Mouse (Mus musculus) liver, embryonic 13.5 days (tissue): Measurements from ENCODE around the gene Lamb1. TPM values are rescaled to one million over a fixed set of nuclear protein-coding genes. Genes with fewer than 3 reads are reported as not detected.

Experiments used
- ATAC-seq: fragments of 200-750 bp; cut with Nextera tagmentation; 2 replicates; pipeline ENCODE4 v1.8.0; 2017; ENCODE audit warnings: low read depth, mild to moderate bottlenecking, moderate number of reproducible peaks, moderate library complexity
- DNase-seq: peaks from one replicate; pipeline ENCODE4 v3.0.0; 2022
- H3K27ac ChIP-seq: fragments of 300-500 bp; sonication (generic); 2 replicates; pipeline ENCODE4 v1.5.1; 2015; ENCODE audit warnings: moderate library complexity, mild to moderate bottlenecking, inconsistent platforms
- H3K27me3 ChIP-seq: fragments of 300-500 bp; sonication (generic); 2 replicates; pipeline ENCODE4 v1.6.1; 2015; ENCODE audit warnings: mild to moderate bottlenecking, inconsistent platforms
- H3K36me3 ChIP-seq: fragments of 300-500 bp; sonication (generic); 2 replicates; pipeline ENCODE4 v1.6.1; 2015; ENCODE audit warnings: mild to moderate bottlenecking, inconsistent platforms
- H3K4me1 ChIP-seq: fragments of 300-500 bp; sonication (generic); replicated peaks from 2 replicates; pipeline ENCODE4 v1.6.1; 2015; ENCODE audit warnings: inconsistent platforms
- H3K4me2 ChIP-seq: fragments of 300-500 bp; sonication (generic); 2 replicates; pipeline ENCODE4 v1.6.1; 2015; ENCODE audit warnings: inconsistent platforms, mild to moderate bottlenecking, moderate library complexity
- H3K4me3 ChIP-seq: fragments of 300-500 bp; sonication (generic); replicated peaks from 2 replicates; pipeline ENCODE4 v1.5.1; 2015; ENCODE audit warnings: mild to moderate bottlenecking, inconsistent platforms
- H3K9ac ChIP-seq: fragments of 300-500 bp; sonication (generic); 2 replicates; pipeline ENCODE4 v1.6.1; 2015; ENCODE audit warnings: mild to moderate bottlenecking, inconsistent platforms
- H3K9me3 ChIP-seq: fragments of 300-500 bp; sonication (generic); replicated peaks from 2 replicates; pipeline ENCODE4 v1.6.1; 2016; ENCODE audit warnings: inconsistent platforms
- WGBS: fragments of 180-500 bp; shearing (Covaris S2); methylation state at CpG from one replicate; pipeline ENCODE4 v1.1.7; 2015; ENCODE audit not compliant: insufficient replicate concordance; 5-methylcytosine and 5-hydroxymethylcytosine counted together
- polyA plus RNA-seq: library from polyadenylated mRNA; unstranded; fragments of >200 nt; fragmentation: Nextera tagmentation; extraction: Ambion mirVana; gene quantifications from 2 replicates; pipeline ENCODE4 v1.2.1, GENCODE M21; 2015

Lamb1 gene
- polyA plus RNA-seq, 1 experiment from 2014 or later, result 3.7 TPM

GRCm38 (mm10) chr12:31239031-31239583, 25.9 kb upstream of the Lamb1 start:
- no peak for ATAC-seq
- no peak for DNase-seq
- H3K4me2 ChIP-seq, result no peak overlapping the region
- no peaks in the 10 kb centered on the region for H3K4me1 ChIP-seq
- no peak overlapping the region for H3K9ac ChIP-seq
- H3K27me3 ChIP-seq, result no peaks in the 10 kb centered on the region
- no peaks in the 10 kb centered on the region for H3K9me3 ChIP-seq
- 54% methylated on average over 3 of the region's 3 CpGs for WGBS
- no peak overlapping the region for H3K4me3 ChIP-seq
- H3K27ac ChIP-seq, result no peak overlapping the region
- no peaks in the 10 kb centered on the region for H3K36me3 ChIP-seq

GRCm38 (mm10) chr12:31239798-31240197, 25.2 kb upstream of the Lamb1 start:
- no peak for ATAC-seq
- Histone ChIP-seq H3K27me3 (no peaks in the 10 kb centered on the region), H3K4me2 (no peak overlapping the region), H3K9ac (no peak overlapping the region), H3K36me3 (no peaks in the 10 kb centered on the region), H3K4me3 (no peak overlapping the region), H3K27ac (no peak overlapping the region), H3K9me3 (no peaks in the 10 kb centered on the region), H3K4me1 (no peaks in the 10 kb centered on the region)
- WGBS, result 52% methylated on average over 4 of the region's 4 CpGs
- no peak for DNase-seq

DNA sequence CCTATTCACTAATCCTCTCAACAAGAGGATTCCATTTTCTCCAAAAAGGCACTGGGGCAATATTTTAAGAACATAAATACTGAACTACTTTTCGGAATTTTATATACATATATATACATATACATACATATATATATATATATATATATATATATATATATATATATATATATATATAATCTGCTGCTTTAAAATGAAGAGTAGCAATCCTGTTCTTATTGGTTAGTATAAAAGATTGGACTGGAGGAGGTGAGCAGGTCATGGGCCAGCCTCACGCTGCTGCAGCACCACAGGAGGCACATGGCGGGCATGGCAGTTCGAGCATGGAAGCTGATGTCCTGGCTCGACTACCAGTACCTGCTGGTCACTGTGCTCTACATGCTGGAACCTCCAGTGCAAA, 24.6 kb upstream of the Lamb1 start, which contains the start of gene Gm6993:
Gm6993 (plus strand) TSS at position 301 of the 400 bp plus-strand sequence.
- Histone ChIP-seq H3K4me2 (no peak within 1 kb of the TSS), H3K9ac (no peak within 1 kb of the TSS), H3K27me3 (no peaks in the 10 kb centered on the region), H3K36me3 (no peaks in the 10 kb centered on the region), H3K9me3 (no peaks in the 10 kb centered on the region), H3K4me1 (no peaks in the 10 kb centered on the region), H3K4me3 (no peak within 1 kb of the TSS), H3K27ac (no peak within 1 kb of the TSS)
- DNase-seq, result no peak
- ATAC-seq, result no peak
- 51% methylated on average over 5 of the region's 5 CpGs for WGBS

DNA sequence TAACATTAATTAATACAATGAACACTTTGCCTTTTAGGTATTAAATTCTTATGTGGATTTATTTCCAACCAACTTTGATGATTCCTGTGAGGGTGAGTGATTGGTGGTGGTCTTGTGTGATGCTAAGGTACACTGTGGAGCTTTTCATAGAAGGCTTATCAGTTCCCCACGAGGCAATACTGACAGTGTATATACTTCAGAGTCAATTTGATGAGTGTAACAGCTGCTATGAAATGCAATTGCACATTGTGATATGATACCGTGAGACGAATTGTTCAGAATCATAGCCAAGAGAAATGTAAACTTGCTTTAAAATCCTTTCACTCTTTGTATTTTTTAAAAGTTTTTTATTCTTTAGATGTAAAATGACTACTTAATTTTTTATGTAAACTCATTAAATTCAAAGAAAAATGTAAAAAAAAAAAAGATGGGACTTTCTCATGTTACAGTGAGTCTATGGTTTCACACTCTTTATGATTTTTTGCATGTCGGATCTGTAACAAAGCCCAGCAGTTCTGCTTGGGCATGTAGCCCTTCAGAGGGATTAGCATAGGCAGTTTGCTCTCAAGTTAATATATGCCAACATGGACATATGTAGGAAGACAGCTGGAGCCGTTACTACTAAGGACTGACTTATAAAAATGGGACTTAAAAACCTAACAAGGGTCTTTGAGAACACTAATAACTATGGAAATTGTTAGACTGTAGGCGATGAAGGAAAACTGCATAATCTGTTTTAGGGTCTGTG, 23.3 kb upstream of the Lamb1 start:
- no peak overlapping the region for H3K9ac ChIP-seq
- 61% methylated on average over 6 of the region's 6 CpGs for WGBS
- no peaks in the 10 kb centered on the region for H3K27me3 ChIP-seq
- ATAC-seq, result no peak
- no peak overlapping the region for H3K27ac ChIP-seq
- H3K4me3 ChIP-seq, result no peak overlapping the region
- no peaks in the 10 kb centered on the region for H3K9me3 ChIP-seq
- DNase-seq, result no peak
- no peak overlapping the region for H3K4me2 ChIP-seq
- H3K36me3 ChIP-seq, result no peaks in the 10 kb centered on the region
- no peaks in the 10 kb centered on the region for H3K4me1 ChIP-seq

DNA sequence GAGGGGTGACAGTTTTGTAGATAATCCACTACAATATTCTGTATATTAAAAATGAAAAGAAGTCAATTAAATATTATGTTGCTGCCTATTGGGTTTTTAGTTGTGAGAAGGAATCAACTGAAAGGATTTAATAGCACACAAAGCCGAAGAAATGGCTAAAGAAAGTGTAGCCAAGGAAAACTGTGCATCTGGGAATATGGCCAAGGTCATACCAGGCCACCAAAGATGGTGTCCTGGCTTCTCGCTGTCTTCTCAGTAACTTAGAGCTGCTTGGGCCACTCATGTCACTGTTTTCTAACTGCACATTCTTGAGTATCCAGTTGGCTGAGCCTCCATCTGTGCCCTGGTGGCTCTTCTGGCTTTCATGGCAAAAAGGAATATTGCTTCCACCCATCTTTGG, 21.0 kb upstream of the Lamb1 start:
- no peaks in the 10 kb centered on the region for H3K27me3 ChIP-seq
- no peak overlapping the region for H3K4me3 ChIP-seq
- DNase-seq (no peak), ATAC-seq (no peak)
- H3K9ac ChIP-seq, result no peak overlapping the region
- H3K36me3 ChIP-seq, result no peaks in the 10 kb centered on the region
- no peaks in the 10 kb centered on the region for H3K4me1 ChIP-seq
- H3K4me2 ChIP-seq, result no peak overlapping the region
- no peaks in the 10 kb centered on the region for H3K9me3 ChIP-seq
- H3K27ac ChIP-seq, result no peak overlapping the region
- WGBS, result 59% methylated on average over 2 of the region's 2 CpGs

DNA sequence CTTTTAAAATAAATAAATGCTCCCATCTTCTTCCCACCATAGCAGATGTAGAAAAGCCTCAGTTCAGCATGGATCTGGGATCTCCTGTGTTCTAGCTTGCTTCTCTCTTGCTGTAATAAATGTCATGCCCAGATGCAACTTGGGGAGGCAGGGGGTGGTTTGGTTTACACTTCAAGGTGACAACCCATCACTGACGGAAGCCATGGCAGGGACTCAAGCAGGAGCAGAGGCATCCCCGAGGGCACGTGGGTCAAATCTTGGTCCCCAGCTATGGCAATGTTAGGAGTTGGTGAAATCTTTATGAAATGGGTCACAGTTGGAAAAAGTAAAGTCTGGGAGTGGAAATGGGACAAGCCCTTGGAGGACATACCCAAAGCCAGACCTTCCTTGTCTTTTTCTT, 20.3 kb upstream of the Lamb1 start:
- Histone ChIP-seq H3K27me3 (no peaks in the 10 kb centered on the region), H3K4me3 (no peak overlapping the region), H3K9me3 (no peaks in the 10 kb centered on the region), H3K4me1 (no peaks in the 10 kb centered on the region), H3K9ac (no peak overlapping the region), H3K36me3 (no peaks in the 10 kb centered on the region), H3K4me2 (no peak overlapping the region), H3K27ac (no peak overlapping the region)
- WGBS, result 77% methylated on average over 3 of the region's 3 CpGs
- ATAC-seq (no peak), DNase-seq (no peak)

DNA sequence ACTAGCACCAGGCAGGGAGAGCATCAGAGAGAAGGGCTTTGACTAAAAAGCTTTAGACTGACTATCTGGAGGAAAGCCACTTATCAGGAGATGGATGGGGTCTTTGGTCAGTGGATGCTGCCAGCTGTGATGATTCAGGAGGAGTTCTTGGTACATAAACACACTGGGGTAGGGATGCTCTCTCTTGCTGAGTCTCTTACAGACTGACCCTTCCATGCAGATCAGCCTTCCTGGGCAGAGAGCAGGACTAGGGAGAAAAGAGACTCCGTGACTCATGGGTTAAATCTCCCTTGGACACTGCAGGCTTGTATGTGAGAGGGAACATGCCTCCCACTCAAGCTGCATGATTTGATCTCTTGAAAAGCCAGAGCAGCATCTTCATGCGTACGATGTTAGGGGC, 18.9 kb upstream of the Lamb1 start:
- H3K9me3 ChIP-seq, result no peaks in the 10 kb centered on the region
- H3K36me3 ChIP-seq, result no peaks in the 10 kb centered on the region
- 55% methylated on average over 3 of the region's 3 CpGs for WGBS
- ATAC-seq (no peak), DNase-seq (no peak)
- no peaks in the 10 kb centered on the region for H3K27me3 ChIP-seq
- no peak overlapping the region for H3K4me2 ChIP-seq
- no peak overlapping the region for H3K27ac ChIP-seq
- H3K4me1 ChIP-seq, result no peaks in the 10 kb centered on the region
- no peak overlapping the region for H3K9ac ChIP-seq
- no peak overlapping the region for H3K4me3 ChIP-seq

- DNase-seq (no peak), ATAC-seq (no peak)
- H3K4me3 ChIP-seq, result no peak overlapping the region
- H3K36me3 ChIP-seq, result no peaks in the 10 kb centered on the region
- H3K4me1 ChIP-seq, result no peaks in the 10 kb centered on the region
- H3K27me3 ChIP-seq, result no peaks in the 10 kb centered on the region
- no peak overlapping the region for H3K4me2 ChIP-seq
- no peaks in the 10 kb centered on the region for H3K9me3 ChIP-seq
- WGBS, result 23% methylated on average over 3 of the region's 3 CpGs
- H3K9ac ChIP-seq, result no peak overlapping the region
- no peak overlapping the region for H3K27ac ChIP-seq
Observed at GRCm38 (mm10) chr12:31246615-31247014, 18.4 kb upstream of the Lamb1 start.

GRCm38 (mm10) chr12:31248165-31248564, 16.9 kb upstream of the Lamb1 start:
- WGBS, result 41% methylated on average over 3 of the region's 3 CpGs
- Histone ChIP-seq H3K4me2 (no peak overlapping the region), H3K27ac (no peak overlapping the region), H3K9ac (no peak overlapping the region), H3K4me3 (no peak overlapping the region), H3K4me1 (no peaks in the 10 kb centered on the region), H3K9me3 (no peaks in the 10 kb centered on the region), H3K27me3 (no peaks in the 10 kb centered on the region), H3K36me3 (no peaks in the 10 kb centered on the region)
- ATAC-seq (no peak), DNase-seq (no peak)

- H3K27me3 ChIP-seq, result no peaks in the 10 kb centered on the region
- no peaks in the 10 kb centered on the region for H3K9me3 ChIP-seq
- H3K9ac ChIP-seq, result no peak overlapping the region
- no peaks in the 10 kb centered on the region for H3K36me3 ChIP-seq
- no peak for ATAC-seq
- H3K27ac ChIP-seq, result no peak overlapping the region
- WGBS, result 36% methylated on average over 10 of the region's 10 CpGs
- DNase-seq, result no peak
- no peak overlapping the region for H3K4me2 ChIP-seq
- H3K4me1 ChIP-seq, result no peaks in the 10 kb centered on the region
- H3K4me3 ChIP-seq, result no peak overlapping the region
Observed at GRCm38 (mm10) chr12:31248681-31249080, 16.4 kb upstream of the Lamb1 start.

DNA sequence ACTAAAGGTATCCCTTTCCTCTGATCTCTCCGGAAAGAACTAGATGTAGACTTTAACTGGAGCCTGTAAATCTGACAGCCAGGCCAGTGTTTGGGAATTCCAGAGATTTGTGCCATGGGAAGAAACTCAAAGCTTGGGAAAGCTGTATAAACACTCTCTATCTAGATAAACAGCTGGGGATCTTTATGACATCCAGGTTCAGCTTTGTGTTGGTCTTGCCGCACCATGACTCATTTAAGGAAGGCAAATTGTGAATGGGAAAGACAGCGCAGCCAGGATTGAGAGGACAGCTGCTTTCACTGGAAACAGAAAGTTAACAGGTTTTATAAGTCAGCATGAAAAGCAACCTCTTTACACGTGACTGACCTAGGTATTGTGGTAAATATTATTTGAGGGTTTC, 12.8 kb upstream of the Lamb1 start:
- Histone ChIP-seq H3K9me3 (no peaks in the 10 kb centered on the region), H3K9ac (no peak overlapping the region), H3K36me3 (no peaks in the 10 kb centered on the region), H3K27ac (no peak overlapping the region), H3K4me3 (no peak overlapping the region), H3K4me2 (no peak overlapping the region), H3K27me3 (no peaks in the 10 kb centered on the region), H3K4me1 (no peaks in the 10 kb centered on the region)
- DNase-seq, result no peak
- ATAC-seq, result no peak
- 55% methylated on average over 4 of the region's 4 CpGs for WGBS

DNA sequence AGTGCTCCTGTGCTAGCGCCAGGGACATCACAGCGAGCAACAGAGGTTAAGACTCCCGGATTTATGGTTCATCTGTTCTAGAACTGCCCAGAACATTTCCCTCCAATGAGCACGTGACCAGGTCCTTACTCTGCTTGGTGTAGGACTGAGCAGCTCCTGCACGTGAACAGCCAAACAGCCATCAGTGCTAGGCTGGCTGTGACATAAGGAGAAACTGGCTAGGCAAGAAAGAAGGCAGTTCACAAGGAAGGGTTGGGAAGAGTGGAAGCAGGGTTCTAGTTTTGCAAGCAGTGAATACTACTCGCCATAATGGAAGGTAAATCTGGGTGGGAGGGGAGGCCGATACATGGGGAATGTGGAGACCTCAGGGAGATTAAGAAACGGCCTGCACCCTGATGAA, 10.1 kb upstream of the Lamb1 start:
- H3K9ac ChIP-seq, result no peak overlapping the region
- WGBS, result 61% methylated on average over 8 of the region's 8 CpGs
- H3K9me3 ChIP-seq, result no peaks in the 10 kb centered on the region
- no peaks in the 10 kb centered on the region for H3K36me3 ChIP-seq
- H3K27me3 ChIP-seq, result no peaks in the 10 kb centered on the region
- no peak overlapping the region for H3K4me2 ChIP-seq
- DNase-seq (no peak), ATAC-seq (no peak)
- H3K4me3 ChIP-seq, result no peak overlapping the region
- no peaks in the 10 kb centered on the region for H3K4me1 ChIP-seq
- H3K27ac ChIP-seq, result no peak overlapping the region
